Mouse (Mus musculus): ENCODE results near the gene Abtb2.

GRCm38 (mm10) chr2:103655037-103655436, 88.9 kb downstream of the Abtb2 start:
- TF ChIP-seq POLR2A (IDR thresholded peaks at IDR 0.05; ENCODE audit: borderline replicate concordance, extremely low read depth, low read depth, low read length) (no peak), CTCF (IDR thresholded peaks at IDR 0.05; ENCODE audit: insufficient read depth, low read length) (no peak)
